Mouse (Mus musculus): ENCODE data around the gene Rassf7.
A peak's percentile ranks its signal among the peaks of the same experiment; 100 is the strongest.

Gene Rassf7

DNA sequence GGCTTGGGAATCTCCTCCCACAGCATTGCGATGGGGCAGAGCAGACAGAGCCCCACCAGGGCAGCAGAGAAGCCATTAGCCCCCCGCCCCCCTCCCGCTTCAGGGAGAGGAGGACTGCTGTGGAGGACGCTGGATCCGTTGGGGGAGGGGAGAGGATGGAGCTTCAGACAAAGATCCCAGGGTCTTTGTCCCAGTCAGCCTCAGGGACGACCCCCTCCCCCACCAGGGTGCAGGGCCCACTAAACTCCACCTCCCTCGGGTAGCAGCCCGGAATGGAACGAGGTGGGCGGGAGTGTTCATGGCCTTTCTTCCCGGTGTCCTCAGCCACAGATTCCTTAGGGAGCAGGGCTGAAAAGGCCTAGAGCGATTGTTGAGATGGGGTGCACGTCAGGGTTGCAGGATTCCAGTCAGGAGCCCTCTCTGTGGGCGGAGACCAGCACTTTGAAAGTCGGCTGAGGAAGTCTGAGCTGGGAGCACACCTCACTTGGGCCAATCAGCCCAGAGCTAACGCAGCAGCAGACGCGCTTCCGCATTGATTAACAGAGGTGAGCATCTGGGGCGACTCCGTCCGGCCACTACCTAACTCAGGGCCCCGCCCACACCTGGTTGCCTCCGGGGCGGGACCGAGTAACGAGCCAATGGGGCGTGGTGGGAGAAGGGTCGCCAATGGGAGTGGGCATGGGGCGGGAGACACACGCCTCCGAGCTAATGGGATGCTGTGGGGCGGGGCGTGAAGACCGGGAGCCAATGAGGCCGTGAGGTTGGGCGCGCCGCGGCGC is at the start of gene Rassf7:
Rassf7 (plus strand) TSS at position 760 of the 779 bp plus-strand sequence.
- peak; percentile 99 for DNase-seq (ENCODE audit: low spot score)

- peak; percentile 22 for DNase-seq (ENCODE audit: low spot score)
These were observed 47.7 kb upstream of the Rassf7 start for GRCm38 (mm10) chr7:141167901-141168517.

DNA sequence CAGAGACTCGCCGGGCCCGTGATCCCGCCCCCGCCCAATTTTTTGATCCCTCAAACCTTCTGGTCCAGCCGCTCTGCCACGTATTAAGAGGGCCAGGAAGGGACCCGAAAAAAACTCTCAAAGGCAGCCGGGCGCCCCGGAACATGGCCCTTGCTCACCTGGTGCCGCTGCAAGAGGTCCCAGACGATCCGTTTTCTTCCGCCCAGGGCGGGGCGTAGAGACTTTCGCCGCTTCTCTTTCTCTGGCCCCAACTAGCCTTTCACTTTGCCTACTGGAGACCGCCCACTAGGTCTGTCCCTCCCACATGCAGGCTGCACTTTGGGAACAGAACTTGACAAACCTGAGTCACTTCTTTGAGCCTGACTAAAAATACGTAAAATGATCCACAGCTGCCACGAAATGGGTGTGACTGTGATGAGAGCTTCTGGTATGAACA is 47.1 kb upstream of the Rassf7 start:
- DNase-seq (ENCODE audit: low spot score): peak; percentile 84

DNA sequence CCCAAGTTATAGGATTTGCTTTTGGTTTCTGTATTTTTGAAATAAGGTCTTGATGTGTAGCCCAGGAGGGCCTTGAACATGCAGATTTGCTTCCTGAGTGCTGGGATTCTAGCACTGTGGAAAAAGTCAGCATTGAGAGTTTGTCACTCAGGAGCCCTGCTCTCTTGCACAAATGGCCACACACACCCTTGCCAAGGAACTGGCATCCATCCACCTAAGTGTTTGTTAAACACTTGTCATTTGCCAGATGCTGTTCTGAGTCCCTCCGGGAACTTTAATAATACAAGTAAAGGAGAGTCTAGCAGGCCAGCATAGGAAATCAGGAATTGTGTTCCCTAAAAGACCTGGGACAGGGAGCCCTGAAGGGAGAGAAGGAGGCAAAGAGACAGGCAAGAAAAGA is 46.4 kb upstream of the Rassf7 start:
- DNase-seq (ENCODE audit: low spot score): no peak

DNA sequence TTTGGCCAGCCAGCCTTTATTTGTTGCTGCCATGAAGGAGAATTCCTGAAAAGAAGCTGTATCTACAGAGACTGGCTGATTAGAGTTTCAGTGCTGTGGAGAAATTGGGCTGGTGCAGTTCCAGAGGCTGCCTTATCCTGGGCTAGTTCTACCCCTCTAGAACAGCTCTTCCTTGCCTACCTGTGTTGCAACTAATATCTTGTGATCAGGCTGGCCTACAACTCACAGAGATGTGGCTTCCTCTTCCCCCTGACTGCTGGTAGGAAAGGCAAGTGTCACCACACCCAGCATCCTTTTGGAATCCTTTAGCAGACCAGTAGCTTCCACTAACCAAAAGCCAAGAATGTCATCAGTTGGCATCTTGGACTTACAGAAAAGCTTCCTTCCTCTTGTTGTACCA is 45.8 kb upstream of the Rassf7 start:
- DNase-seq (ENCODE audit: low spot score): no peak

GRCm38 (mm10) chr7:141172116-141173006 is 43.3 kb upstream of the Rassf7 start, which contains the start of gene Rnh1:
Rnh1 (minus strand) TSS chr7:141172857.
- DNase-seq (ENCODE audit: low spot score): peak; percentile 97

- DNase-seq (ENCODE audit: low spot score): no peak
These were observed 42.3 kb upstream of the Rassf7 start for GRCm38 (mm10) chr7:141173323-141173850.

- no peak for DNase-seq (ENCODE audit: low spot score)
These were observed 40.6 kb upstream of the Rassf7 start for GRCm38 (mm10) chr7:141175068-141175467.

GRCm38 (mm10) chr7:141176173-141176572 is 39.5 kb upstream of the Rassf7 start:
- peak; percentile 74 for DNase-seq (ENCODE audit: low spot score)

DNA sequence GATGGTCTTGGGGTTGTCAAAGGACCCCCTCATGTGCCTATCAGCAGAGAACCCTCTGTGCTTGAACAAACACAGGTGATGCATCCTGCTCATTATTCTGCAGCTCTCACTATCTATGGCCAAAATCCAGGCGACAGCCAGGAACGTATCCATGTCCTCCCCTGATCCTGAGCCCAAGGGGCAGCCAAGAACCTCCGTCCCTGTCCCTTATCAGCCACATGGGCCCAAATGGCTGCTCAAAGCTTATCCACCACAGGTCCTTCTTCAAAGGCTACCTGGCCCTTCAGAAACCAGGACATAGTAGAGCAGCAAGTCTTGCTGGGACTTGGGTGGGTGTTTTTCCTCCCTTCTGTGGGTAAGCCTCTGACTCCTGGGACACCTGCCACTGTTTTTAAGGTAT is 27.5 kb upstream of the Rassf7 start:
- no peak for DNase-seq (ENCODE audit: low spot score)

DNA sequence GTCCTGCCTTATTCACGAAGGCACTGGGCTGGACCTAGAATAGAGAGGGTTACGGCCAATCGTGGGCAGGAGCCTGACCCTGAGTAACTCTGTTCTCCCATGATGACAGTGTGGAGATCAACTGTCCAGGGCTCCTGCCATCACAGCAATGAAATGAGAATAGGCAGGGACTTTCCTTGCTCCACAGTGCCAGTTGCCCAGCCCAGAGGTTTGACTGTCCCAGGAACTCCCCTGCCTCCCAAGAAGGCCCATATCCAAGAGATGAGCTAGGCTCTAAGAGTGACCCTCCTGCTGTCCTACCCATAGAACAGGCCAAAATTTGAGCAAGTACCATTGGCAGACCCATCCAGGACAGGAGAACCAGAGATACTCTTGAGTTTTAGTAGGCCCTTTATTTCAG is 26.9 kb upstream of the Rassf7 start:
- DNase-seq (ENCODE audit: low spot score): no peak

- no peak for DNase-seq (ENCODE audit: low spot score)
These were observed 25.4 kb upstream of the Rassf7 start for GRCm38 (mm10) chr7:141190220-141190619.

DNA sequence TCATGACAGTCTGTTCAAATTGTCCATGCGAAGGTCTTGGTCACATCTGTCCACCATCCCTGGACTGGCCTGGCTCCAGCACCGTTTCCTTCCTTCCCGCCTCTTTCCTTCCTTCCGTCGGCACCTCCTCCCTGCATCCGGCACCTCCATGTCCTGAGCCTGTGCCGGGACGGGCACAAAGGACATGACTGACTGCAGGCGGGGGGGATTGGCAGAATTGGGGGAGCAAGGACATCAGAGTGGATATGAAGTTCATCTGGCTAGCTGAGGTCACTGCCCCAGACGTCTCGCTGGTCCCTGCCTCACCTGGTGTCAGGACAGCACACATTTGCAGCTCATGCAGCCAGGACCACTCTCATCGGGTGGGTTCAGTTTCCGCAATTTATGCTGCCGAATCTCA is 24.6 kb upstream of the Rassf7 start:
- no peak for DNase-seq (ENCODE audit: low spot score)

GRCm38 (mm10) chr7:141191796-141192685 is 23.6 kb upstream of the Rassf7 start:
- DNase-seq (ENCODE audit: low spot score): no peak

- DNase-seq (ENCODE audit: low spot score): no peak
These were observed 22.8 kb upstream of the Rassf7 start for GRCm38 (mm10) chr7:141192776-141193347.

GRCm38 (mm10) chr7:141193348-141193856 is 22.3 kb upstream of the Rassf7 start:
- DNase-seq (ENCODE audit: low spot score): peak; percentile 70

GRCm38 (mm10) chr7:141193948-141194347 is 21.7 kb upstream of the Rassf7 start, which contains the start of the genes Hras and Lrrc56:
Hras (minus strand) TSS chr7:141194005.
Lrrc56 (plus strand) TSS chr7:141194157.
- peak; percentile 98 for DNase-seq (ENCODE audit: low spot score)

GRCm38 (mm10) chr7:141194409-141194808 is 21.3 kb upstream of the Rassf7 start:
- DNase-seq (ENCODE audit: low spot score): no peak

GRCm38 (mm10) chr7:141194830-141195229 is 20.8 kb upstream of the Rassf7 start:
- peak; percentile 88 for DNase-seq (ENCODE audit: low spot score)

- DNase-seq (ENCODE audit: low spot score): no peak
These were observed 19.9 kb upstream of the Rassf7 start for GRCm38 (mm10) chr7:141195754-141196153.

All from yolk sac, embryonic 10.5 days (tissue).